Mouse (Mus musculus): ENCODE measurements at regions not wholly inside any gene's neighbourhood (a gene's known extent, or its start where the extent isn't known, plus 50 kb on each side); places are given as distances from the start of the nearest gene placed in this dataset.

DNA sequence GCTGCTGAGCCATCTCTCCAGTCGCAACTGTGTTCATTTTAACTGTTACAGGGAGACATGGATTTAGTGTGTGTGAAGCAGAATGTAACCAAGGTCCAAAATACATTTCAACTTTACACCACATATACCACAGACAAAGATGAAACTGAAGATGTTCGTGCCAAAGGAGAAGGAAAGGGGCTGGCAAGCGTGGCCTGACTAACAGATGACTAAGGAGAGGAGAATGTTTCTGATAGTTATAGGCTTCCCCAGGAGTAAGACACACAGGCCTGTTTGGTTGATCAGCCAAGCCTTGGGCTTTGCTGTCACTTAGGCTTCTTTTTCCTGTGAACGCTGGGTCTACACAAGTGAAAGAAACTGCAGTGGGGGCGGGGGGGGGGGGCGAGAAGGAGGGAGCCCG lies 189.8 kb downstream of the Btg1 start:
- peaks cover 9% of the 10 kb centered on the region for H3K4me1 ChIP-seq (ENCODE audit: insufficient read depth, low read length)
- no peak overlapping the region for H3K27ac ChIP-seq (ENCODE audit: low read length)
- no peak overlapping the region for H3K9ac ChIP-seq (replicated peaks; ENCODE audit: low read length)
- ATAC-seq (ENCODE audit: low FRiP score, low TSS enrichment), result no peak
- no peaks in the 10 kb centered on the region for H3K36me3 ChIP-seq (ENCODE audit: insufficient read depth, low read length)
- WGBS, result 72% methylated on average over 6 of the region's 7 CpGs
- H3K4me3 ChIP-seq (ENCODE audit: low read length), result no peak overlapping the region
- H3K4me2 ChIP-seq (replicated peaks; ENCODE audit: low read depth, low read length), result no peak overlapping the region
- H3K27me3 ChIP-seq (ENCODE audit: insufficient read depth, low read length), result no peaks in the 10 kb centered on the region
- H3K9me3 ChIP-seq (ENCODE audit: low read length), result no peaks in the 10 kb centered on the region

- H3K27ac ChIP-seq (ENCODE audit: low read length), result no peak overlapping the region
- WGBS, result 57% methylated on average over 1 of the region's 1 CpGs
- H3K36me3 ChIP-seq (ENCODE audit: insufficient read depth, low read length), result no peaks in the 10 kb centered on the region
- H3K27me3 ChIP-seq (ENCODE audit: insufficient read depth, low read length), result no peaks in the 10 kb centered on the region
- ATAC-seq (ENCODE audit: low FRiP score, low TSS enrichment), result no peak
- H3K9me3 ChIP-seq (ENCODE audit: low read length), result no peaks in the 10 kb centered on the region
- H3K9ac ChIP-seq (replicated peaks; ENCODE audit: low read length), result no peak overlapping the region
- H3K4me3 ChIP-seq (ENCODE audit: low read length), result no peak overlapping the region
- H3K4me2 ChIP-seq (replicated peaks; ENCODE audit: low read depth, low read length), result no peak overlapping the region
- peaks cover 11% of the 10 kb centered on the region; the same call in 1 of the 2 replicates for H3K4me1 ChIP-seq (ENCODE audit: insufficient read depth, low read length)
Observed at GRCm38 (mm10) chr10:96821852-96822251, 205.0 kb downstream of the Btg1 start.

DNA sequence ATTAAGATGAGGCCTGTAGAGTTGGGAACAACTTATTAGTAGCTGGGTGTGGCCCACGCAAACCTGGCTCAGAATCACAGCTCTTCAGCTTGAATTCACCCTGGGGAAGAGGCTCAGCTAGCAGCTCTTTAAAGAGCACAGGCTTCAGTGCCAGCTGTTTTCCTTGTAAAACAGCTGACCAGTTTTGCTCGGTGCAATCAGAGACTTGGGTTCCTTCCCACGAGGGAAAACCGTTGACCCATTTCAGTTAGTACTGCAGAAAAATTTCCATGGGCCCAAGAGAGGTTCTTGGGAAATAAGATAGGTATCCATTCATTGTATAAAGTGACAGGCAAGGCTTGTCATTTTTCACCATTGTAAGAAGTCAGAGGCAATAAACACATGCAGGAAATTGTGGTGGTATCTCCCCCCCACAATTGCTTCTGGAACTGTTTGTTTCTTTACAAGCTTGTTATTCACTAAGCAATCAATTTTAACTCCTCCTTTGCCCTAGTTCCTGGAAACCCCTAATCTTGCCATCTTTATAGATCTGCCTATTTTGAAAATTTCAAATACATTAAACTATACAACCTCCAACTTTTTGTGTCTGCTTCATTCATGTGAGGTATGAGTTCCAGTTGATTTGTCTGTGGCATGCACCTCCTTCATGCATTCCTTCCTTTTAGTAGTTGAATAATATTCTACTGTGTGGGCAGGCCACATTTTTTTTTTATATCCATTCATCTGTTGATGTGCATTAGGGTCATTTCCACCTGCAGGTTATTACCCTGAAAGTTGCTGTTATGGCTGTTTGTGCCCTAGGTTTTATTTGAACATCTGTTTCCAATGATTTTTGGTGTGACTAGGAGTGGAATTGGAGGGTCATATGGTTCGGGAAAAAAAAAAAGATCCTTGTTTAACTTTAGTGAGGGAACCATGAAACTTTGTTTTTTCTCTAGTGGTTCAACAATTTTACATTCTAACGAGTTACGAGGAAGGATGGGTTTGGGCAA lies 205.8 kb downstream of the Btg1 start:
- no peaks in the 10 kb centered on the region for H3K9me3 ChIP-seq (ENCODE audit: low read length)
- no peak overlapping the region for H3K9ac ChIP-seq (replicated peaks; ENCODE audit: low read length)
- no peaks in the 10 kb centered on the region for H3K27me3 ChIP-seq (ENCODE audit: insufficient read depth, low read length)
- ATAC-seq (ENCODE audit: low FRiP score, low TSS enrichment), result no peak
- peaks cover 11% of the 10 kb centered on the region; the same call in 1 of the 2 replicates for H3K4me1 ChIP-seq (ENCODE audit: insufficient read depth, low read length)
- H3K4me3 ChIP-seq (ENCODE audit: low read length), result no peak overlapping the region
- H3K27ac ChIP-seq (ENCODE audit: low read length), result no peak overlapping the region
- H3K4me2 ChIP-seq (replicated peaks; ENCODE audit: low read depth, low read length), result no peak overlapping the region
- 46% methylated on average over 7 of the region's 7 CpGs for WGBS
- no peaks in the 10 kb centered on the region for H3K36me3 ChIP-seq (ENCODE audit: insufficient read depth, low read length)

GRCm38 (mm10) chr10:96826234-96826788 lies 209.5 kb downstream of the Btg1 start:
- Histone ChIP-seq H3K9ac (replicated peaks; ENCODE audit: low read length) (no peak overlapping the region), H3K9me3 (ENCODE audit: low read length) (no peaks in the 10 kb centered on the region), H3K4me2 (replicated peaks; ENCODE audit: low read depth, low read length) (peak overlapping the region; percentile 25), H3K27me3 (ENCODE audit: insufficient read depth, low read length) (no peaks in the 10 kb centered on the region), H3K27ac (ENCODE audit: low read length) (no peak overlapping the region), H3K36me3 (ENCODE audit: insufficient read depth, low read length) (no peaks in the 10 kb centered on the region), H3K4me3 (ENCODE audit: low read length) (no peak overlapping the region), H3K4me1 (ENCODE audit: insufficient read depth, low read length) (peaks cover 11% of the 10 kb centered on the region; the same call in 1 of the 2 replicates)
- WGBS, result 20% methylated on average over 7 of the region's 7 CpGs
- ATAC-seq (ENCODE audit: low FRiP score, low TSS enrichment), result no peak

DNA sequence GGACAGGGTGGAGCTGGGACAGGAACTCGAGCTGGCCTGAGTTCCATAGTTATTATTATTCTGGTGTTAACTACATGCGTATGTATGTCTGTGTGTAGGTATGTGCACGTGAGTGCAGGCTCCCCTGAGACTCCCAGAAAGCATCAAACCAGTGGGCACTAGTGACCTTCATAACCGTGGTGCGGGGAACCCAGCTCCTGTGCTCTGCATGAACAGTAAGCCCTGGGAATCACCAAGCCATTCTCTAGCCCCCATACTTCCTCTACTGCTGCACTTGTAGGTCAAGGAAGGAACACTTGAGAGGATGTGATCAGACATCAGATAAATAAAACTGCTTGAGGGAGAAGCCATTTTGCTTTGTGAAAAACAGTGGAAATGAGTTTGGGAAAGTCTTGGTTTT lies 211.2 kb downstream of the Btg1 start:
- 85% methylated on average over 5 of the region's 5 CpGs for WGBS
- no peak overlapping the region for H3K4me3 ChIP-seq (ENCODE audit: low read length)

GRCm38 (mm10) chr10:96828581-96829246 lies 211.9 kb downstream of the Btg1 start:
- Histone ChIP-seq H3K9ac (replicated peaks; ENCODE audit: low read length) (no peak overlapping the region), H3K4me3 (ENCODE audit: low read length) (no peak overlapping the region), H3K4me2 (replicated peaks; ENCODE audit: low read depth, low read length) (no peak overlapping the region), H3K9me3 (ENCODE audit: low read length) (no peaks in the 10 kb centered on the region), H3K4me1 (ENCODE audit: insufficient read depth, low read length) (no peaks in the 10 kb centered on the region), H3K27me3 (ENCODE audit: insufficient read depth, low read length) (no peaks in the 10 kb centered on the region), H3K36me3 (ENCODE audit: insufficient read depth, low read length) (no peaks in the 10 kb centered on the region), H3K27ac (ENCODE audit: low read length) (no peak overlapping the region)
- ATAC-seq (ENCODE audit: low FRiP score, low TSS enrichment), result no peak
- 85% methylated on average over 7 of the region's 7 CpGs for WGBS

More for the DNA sequence above, 211.2 kb downstream of the Btg1 start:
- Histone ChIP-seq H3K36me3 (ENCODE audit: insufficient read depth, low read length) (no peaks in the 10 kb centered on the region), H3K4me2 (replicated peaks; ENCODE audit: low read depth, low read length) (no peak overlapping the region), H3K4me1 (ENCODE audit: insufficient read depth, low read length) (no peaks in the 10 kb centered on the region), H3K9me3 (ENCODE audit: low read length) (no peaks in the 10 kb centered on the region), H3K27me3 (ENCODE audit: insufficient read depth, low read length) (no peaks in the 10 kb centered on the region), H3K27ac (ENCODE audit: low read length) (no peak overlapping the region), H3K9ac (replicated peaks; ENCODE audit: low read length) (no peak overlapping the region)
- ATAC-seq (ENCODE audit: low FRiP score, low TSS enrichment), result no peak

GRCm38 (mm10) chr10:96831071-96831470 lies 214.3 kb downstream of the Btg1 start:
- Histone ChIP-seq H3K4me3 (ENCODE audit: low read length) (no peak overlapping the region), H3K9me3 (ENCODE audit: low read length) (no peaks in the 10 kb centered on the region), H3K36me3 (ENCODE audit: insufficient read depth, low read length) (no peaks in the 10 kb centered on the region), H3K9ac (replicated peaks; ENCODE audit: low read length) (no peak overlapping the region), H3K4me1 (ENCODE audit: insufficient read depth, low read length) (no peaks in the 10 kb centered on the region), H3K4me2 (replicated peaks; ENCODE audit: low read depth, low read length) (no peak overlapping the region), H3K27ac (ENCODE audit: low read length) (no peak overlapping the region), H3K27me3 (ENCODE audit: insufficient read depth, low read length) (no peaks in the 10 kb centered on the region)
- WGBS, result 85% methylated on average over 12 of the region's 12 CpGs
- ATAC-seq (ENCODE audit: low FRiP score, low TSS enrichment), result no peak

GRCm38 (mm10) chr10:96837230-96837629 lies 220.4 kb downstream of the Btg1 start:
- Histone ChIP-seq H3K27me3 (ENCODE audit: insufficient read depth, low read length) (no peaks in the 10 kb centered on the region), H3K27ac (ENCODE audit: low read length) (no peak overlapping the region), H3K4me1 (ENCODE audit: insufficient read depth, low read length) (no peaks in the 10 kb centered on the region), H3K9ac (replicated peaks; ENCODE audit: low read length) (no peak overlapping the region), H3K4me2 (replicated peaks; ENCODE audit: low read depth, low read length) (no peak overlapping the region), H3K4me3 (ENCODE audit: low read length) (no peak overlapping the region), H3K36me3 (ENCODE audit: insufficient read depth, low read length) (no peaks in the 10 kb centered on the region), H3K9me3 (ENCODE audit: low read length) (no peaks in the 10 kb centered on the region)
- no peak for ATAC-seq (ENCODE audit: low FRiP score, low TSS enrichment)
- WGBS, result 88% methylated on average over 7 of the region's 7 CpGs

GRCm38 (mm10) chr10:96841128-96841527 lies 224.3 kb downstream of the Btg1 start:
- Histone ChIP-seq H3K36me3 (ENCODE audit: insufficient read depth, low read length) (no peaks in the 10 kb centered on the region), H3K4me2 (replicated peaks; ENCODE audit: low read depth, low read length) (no peak overlapping the region), H3K9ac (replicated peaks; ENCODE audit: low read length) (no peak overlapping the region), H3K27ac (ENCODE audit: low read length) (no peak overlapping the region), H3K27me3 (ENCODE audit: insufficient read depth, low read length) (no peaks in the 10 kb centered on the region), H3K4me3 (ENCODE audit: low read length) (no peak overlapping the region), H3K4me1 (ENCODE audit: insufficient read depth, low read length) (no peaks in the 10 kb centered on the region), H3K9me3 (ENCODE audit: low read length) (no peaks in the 10 kb centered on the region)
- WGBS, result 81% methylated on average over 2 of the region's 2 CpGs
- no peak for ATAC-seq (ENCODE audit: low FRiP score, low TSS enrichment)

All from kidney, embryonic 16.5 days (tissue).